Mouse (Mus musculus) intestine, embryonic 16.5 days (tissue): ENCODE results near the gene Hykk. TPM values are rescaled to one million over a fixed set of nuclear protein-coding genes. Genes with fewer than 3 reads are reported as not detected.
A peak's percentile ranks its signal among the peaks of the same experiment; 100 is the strongest.

Source experiments
- ATAC-seq: fragments of 200-750 bp; cut with Nextera tagmentation; 2 replicates; pipeline ENCODE4 v1.8.0; 2017; ENCODE audit warnings: moderate TSS enrichment, moderate library complexity
- H3K27ac ChIP-seq: fragments of 300-500 bp; sonication (generic); 2 replicates; pipeline ENCODE4 v1.5.1; 2014; ENCODE audit warnings: mild to moderate bottlenecking, low read length
- H3K27me3 ChIP-seq: fragments of 300-500 bp; sonication (generic); replicated peaks from 2 replicates; pipeline ENCODE4 v1.6.1; 2014; ENCODE audit warnings: low read length, control low read depth, mixed read lengths; ENCODE audit not compliant: control insufficient read depth, insufficient read depth
- H3K36me3 ChIP-seq: fragments of 300-500 bp; sonication (generic); 2 replicates; pipeline ENCODE4 v1.6.1; 2014; ENCODE audit warnings: low read length, control low read depth; ENCODE audit not compliant: control insufficient read depth, insufficient read depth
- H3K4me1 ChIP-seq: fragments of 300-500 bp; sonication (generic); 2 replicates; pipeline ENCODE4 v1.6.1; 2014; ENCODE audit warnings: low read length, control low read depth, mixed read lengths; ENCODE audit not compliant: control insufficient read depth, insufficient read depth
- H3K4me2 ChIP-seq: fragments of 300-500 bp; sonication (generic); 2 replicates; pipeline ENCODE4 v1.6.1; 2014; ENCODE audit warnings: low read depth, low read length, control low read depth
- H3K4me3 ChIP-seq: fragments of 300-500 bp; sonication (generic); 2 replicates; pipeline ENCODE4 v1.5.1; 2014; ENCODE audit warnings: mild to moderate bottlenecking, low read length
- H3K9ac ChIP-seq: fragments of 300-500 bp; sonication (generic); 2 replicates; pipeline ENCODE4 v1.6.1; 2014; ENCODE audit warnings: low read depth, low read length
- H3K9me3 ChIP-seq: fragments of 300-500 bp; sonication (generic); 2 replicates; pipeline ENCODE4 v1.6.1; 2016; ENCODE audit warnings: low read length, control low read depth; ENCODE audit not compliant: control insufficient read depth
- WGBS: fragments of 180-500 bp; shearing (Covaris S2); extraction: QIAGEN DNeasy Blood & Tissue Kit; methylation state at CpG from one replicate; pipeline ENCODE4 v1.1.7; 2014; 5-methylcytosine and 5-hydroxymethylcytosine counted together
- polyA plus RNA-seq: library from polyadenylated mRNA; unstranded; fragments of >200 nt; fragmentation: Nextera tagmentation; extraction: Ambion mirVana; gene quantifications from 2 replicates; pipeline ENCODE4 v1.2.1, GENCODE M21; 2015

The Hykk gene
- polyA plus RNA-seq, 1 experiment from 2014 or later = 2.7 TPM

DNA sequence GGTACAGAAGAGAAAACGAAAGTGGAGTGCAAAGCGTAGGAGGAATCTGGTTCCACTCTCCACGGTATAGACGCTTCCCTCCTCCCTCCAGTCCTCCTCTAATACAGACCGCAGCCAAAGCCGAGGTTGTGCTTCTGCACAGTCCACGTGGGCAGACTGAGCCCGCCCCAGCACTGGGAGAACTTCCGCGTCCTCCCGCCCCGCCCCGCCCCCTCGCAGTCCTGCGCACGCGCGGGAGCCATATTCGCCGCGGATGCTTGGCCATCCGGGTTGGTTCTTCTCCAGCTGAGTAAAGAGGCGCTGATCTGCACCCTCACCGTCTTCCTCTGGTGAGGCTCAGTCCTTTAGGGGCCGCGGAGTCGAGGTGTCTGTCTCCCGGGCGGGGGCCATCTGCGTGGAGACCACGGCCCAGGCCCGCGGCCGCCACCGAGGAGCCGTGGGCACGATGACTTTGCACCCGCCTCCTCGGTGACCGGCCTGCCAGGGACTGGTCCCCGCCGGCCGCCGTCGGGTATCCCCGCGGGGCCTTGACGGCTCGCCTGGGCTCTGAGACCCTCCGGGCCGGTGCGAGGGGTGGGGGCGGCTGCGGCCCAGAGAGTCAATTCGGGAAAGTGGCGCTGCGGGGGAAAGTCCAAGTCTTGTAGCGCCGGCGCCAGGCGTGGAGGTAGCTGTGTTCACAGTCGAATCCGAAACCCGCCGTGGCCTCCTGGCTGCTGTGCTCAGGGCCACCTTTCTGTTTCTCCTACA, 33.7 kb downstream of the Hykk start, which contains the start of the genes Psma4 and AY074887:
Gene Psma4 (plus strand): TSS at position 216 of the 747 bp plus-strand sequence.
Gene AY074887 (minus strand): TSS at position 424 of the 747 bp plus-strand sequence.
- peak within 1 kb of the TSS; percentile 91 for H3K27ac ChIP-seq
- peak within 1 kb of the TSS; percentile 82 for H3K4me3 ChIP-seq
- no peaks in the 10 kb centered on the region for H3K27me3 ChIP-seq
- peak within 1 kb of the TSS; percentile 67 for H3K4me2 ChIP-seq
- H3K36me3 ChIP-seq = peaks cover 7% of the 10 kb centered on the region; the same call in 1 of the 2 replicates
- peak within 1 kb of the TSS; percentile 87 for H3K9ac ChIP-seq
- ATAC-seq = peak; percentile 100
- WGBS = under 1% methylated on average over 65 of the region's 65 CpGs
- no peaks in the 10 kb centered on the region for H3K9me3 ChIP-seq
- H3K4me1 ChIP-seq = peaks cover 7% of the 10 kb centered on the region; the same call in 1 of the 2 replicates

DNA sequence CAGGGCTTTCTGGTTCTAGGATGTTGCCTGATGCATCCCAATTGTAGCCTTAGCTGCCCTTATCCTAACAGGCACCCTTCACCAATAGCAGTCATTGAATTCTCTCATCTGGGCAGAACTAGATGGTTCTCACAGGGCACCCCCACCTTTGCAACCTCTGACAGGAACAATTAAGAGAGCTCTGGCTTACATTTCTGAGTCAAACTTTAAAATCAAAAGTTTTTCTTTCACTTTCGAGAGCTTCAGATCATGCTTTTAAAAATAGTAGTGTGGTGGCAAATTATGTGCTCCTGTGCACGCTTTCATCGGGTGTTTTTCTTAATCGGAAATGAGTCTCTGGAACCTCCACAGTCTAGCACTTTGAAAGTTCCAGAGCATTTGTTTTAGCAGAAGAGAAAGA, 44.0 kb downstream of the Hykk start:
- H3K4me3 ChIP-seq = no peak overlapping the region
- no peaks in the 10 kb centered on the region for H3K27me3 ChIP-seq
- H3K27ac ChIP-seq = no peak overlapping the region
- no peak for ATAC-seq
- no peaks in the 10 kb centered on the region for H3K4me1 ChIP-seq
- H3K36me3 ChIP-seq = peaks cover 9% of the 10 kb centered on the region; the same call in 1 of the 2 replicates
- no peaks in the 10 kb centered on the region for H3K9me3 ChIP-seq
- H3K9ac ChIP-seq = no peak overlapping the region
- no peak overlapping the region for H3K4me2 ChIP-seq
- WGBS = 92% methylated on average over 4 of the region's 4 CpGs

DNA sequence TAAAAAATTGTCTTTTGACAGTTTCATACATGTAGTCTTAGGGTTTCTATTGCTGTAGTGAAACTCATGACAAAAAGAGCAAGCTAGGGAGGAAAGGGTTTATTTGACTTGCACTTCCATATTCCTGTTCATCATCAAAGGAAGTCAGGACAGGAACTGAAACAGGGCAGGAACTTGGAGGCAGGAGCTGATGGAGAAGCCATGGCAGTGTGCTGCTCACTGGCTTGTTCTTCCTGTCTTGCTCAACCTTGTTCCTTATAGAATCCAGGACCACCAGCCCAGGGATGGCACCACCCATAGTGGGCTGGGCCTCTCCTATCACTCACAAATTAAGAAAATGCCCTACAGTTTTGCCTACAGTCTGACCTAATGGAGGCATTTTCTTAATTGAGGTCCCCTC, 46.6 kb downstream of the Hykk start:
- Histone ChIP-seq H3K4me1 (no peaks in the 10 kb centered on the region), H3K36me3 (no peaks in the 10 kb centered on the region), H3K4me2 (no peak overlapping the region), H3K4me3 (no peak overlapping the region), H3K9ac (no peak overlapping the region), H3K27ac (no peak overlapping the region), H3K9me3 (no peaks in the 10 kb centered on the region), H3K27me3 (no peaks in the 10 kb centered on the region)
- ATAC-seq = no peak

DNA sequence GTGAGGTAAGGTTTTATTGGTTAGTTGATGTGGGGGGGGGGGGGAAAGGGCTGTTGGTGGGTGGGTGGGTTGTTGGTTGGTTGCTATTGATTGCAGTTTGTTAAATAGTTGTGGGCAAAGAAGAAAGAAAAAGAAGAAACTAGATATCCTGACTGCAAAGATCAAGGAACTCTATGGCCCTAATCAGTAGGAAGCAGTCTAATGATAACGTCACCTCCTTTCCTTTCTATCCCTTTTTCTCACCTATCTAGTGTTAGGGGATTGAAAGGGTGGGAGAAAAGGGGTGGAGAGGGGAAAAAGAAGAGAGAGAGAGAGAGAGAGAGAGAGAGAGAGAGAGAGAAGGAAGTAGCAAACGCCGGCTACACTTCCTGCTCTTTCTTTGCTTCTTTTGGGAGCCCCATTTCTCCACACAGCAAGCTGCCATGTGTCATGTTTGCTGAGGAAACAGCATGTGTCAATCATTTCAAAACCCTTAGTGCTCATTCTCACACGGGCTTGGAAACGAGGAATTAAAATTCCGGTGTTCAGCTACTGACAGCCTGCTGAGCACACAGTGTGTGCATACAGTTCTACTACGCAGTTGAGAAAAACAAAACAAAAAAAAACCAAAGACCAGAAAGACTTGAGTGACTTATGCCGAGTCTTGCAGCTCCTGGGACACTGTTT, 53.0 kb downstream of the Hykk start:
- WGBS = 53% methylated on average over 8 of the region's 8 CpGs
- H3K4me3 ChIP-seq = no peak overlapping the region
- H3K9me3 ChIP-seq = no peaks in the 10 kb centered on the region
- no peaks in the 10 kb centered on the region for H3K27me3 ChIP-seq
- no peaks in the 10 kb centered on the region for H3K36me3 ChIP-seq
- no peak overlapping the region for H3K4me2 ChIP-seq
- H3K9ac ChIP-seq = no peak overlapping the region
- no peaks in the 10 kb centered on the region for H3K4me1 ChIP-seq
- no peak overlapping the region for H3K27ac ChIP-seq
- ATAC-seq = no peak

DNA sequence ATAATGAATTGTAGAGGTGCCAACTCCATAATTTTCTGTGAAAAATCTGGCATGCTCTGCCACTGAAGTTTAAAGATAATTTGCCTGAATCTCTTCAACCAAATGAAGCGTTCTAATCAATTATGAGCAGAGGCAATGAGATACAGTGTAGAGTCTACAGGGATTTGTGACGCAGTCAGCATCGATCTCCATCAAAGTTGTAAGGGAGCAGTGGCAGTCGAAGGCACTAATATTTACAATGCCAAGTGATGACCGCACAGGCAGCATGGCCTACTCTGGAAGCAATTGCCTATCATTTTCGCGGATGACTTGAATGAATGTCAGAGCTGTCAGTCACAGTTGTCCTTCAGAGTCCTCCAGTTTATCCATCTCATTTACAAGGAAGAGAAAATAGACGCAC, 63.6 kb downstream of the Hykk start, which contains the start of gene Chrna5:
Gene Chrna5 (plus strand): TSS at position 207 of the 400 bp plus-strand sequence.
- H3K9me3 ChIP-seq = no peaks in the 10 kb centered on the region
- ATAC-seq = no peak; the same call in 1 of the 2 replicates
- 63% methylated on average over 8 of the region's 8 CpGs for WGBS

DNA sequence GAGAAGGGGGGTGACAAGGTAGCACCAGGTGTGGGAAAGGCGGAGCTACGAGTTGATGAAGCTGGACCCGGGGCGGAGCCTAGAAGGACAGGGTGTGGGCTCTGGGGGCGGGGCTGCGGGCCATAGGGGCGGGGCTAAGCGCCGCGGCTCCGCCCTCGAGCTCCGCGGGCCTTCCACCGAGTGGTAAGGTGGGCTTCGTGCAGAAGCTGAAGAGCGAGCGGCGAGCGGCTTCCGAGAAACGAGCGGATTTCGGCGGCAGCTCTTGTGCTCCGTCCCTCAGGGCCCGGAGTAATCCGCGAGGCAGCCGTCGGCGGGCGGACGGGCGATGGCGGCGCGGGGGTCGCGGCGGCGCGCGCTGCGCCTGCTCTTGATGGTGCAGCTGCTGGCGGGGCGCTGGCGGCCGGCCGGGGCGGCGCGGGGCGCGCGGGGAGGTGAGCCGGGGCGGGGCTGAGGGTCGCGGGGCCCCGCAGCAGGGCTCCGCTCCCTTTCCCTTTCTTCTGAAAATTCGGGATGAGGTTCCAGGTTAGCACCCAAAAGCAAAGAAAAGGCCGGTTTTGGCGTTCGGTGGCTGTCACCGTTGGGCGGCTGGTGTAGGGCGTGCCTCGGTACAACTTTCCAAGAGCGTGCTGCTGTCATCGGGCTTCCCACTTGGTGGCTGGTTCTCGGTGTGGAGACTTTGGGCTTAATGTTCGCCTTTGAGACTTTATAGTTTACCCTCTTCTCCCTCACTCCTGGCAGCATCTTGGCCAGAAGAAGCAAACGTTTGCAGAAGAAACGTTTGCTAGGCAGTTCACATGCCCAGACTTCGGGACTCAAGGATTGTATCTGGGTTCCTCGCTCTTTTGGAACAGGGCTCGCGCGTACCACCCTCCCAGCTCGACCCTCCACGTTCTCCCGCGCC, 64.5 kb downstream of the Hykk start:
- Histone ChIP-seq H3K36me3 (no peaks in the 10 kb centered on the region), H3K4me3 (peak overlapping the region; percentile 73), H3K9ac (peak overlapping the region; percentile 60), H3K27me3 (peaks cover 26% of the 10 kb centered on the region), H3K4me1 (peaks cover 6% of the 10 kb centered on the region; the same call in 1 of the 2 replicates), H3K27ac (no peak overlapping the region), H3K9me3 (no peaks in the 10 kb centered on the region), H3K4me2 (peak overlapping the region; percentile 98)
- peak; percentile 90 for ATAC-seq
- WGBS = 1% methylated on average over 85 of the region's 85 CpGs

More for the DNA sequence above, 63.6 kb downstream of the Hykk start, which contains the start of gene Chrna5:
- no peak within 1 kb of the TSS for H3K27ac ChIP-seq
- peak within 1 kb of the TSS; percentile 98 for H3K4me2 ChIP-seq
- H3K27me3 ChIP-seq = peaks cover 26% of the 10 kb centered on the region
- H3K4me1 ChIP-seq = peaks cover 6% of the 10 kb centered on the region; the same call in 1 of the 2 replicates
- peak within 1 kb of the TSS; percentile 60 for H3K9ac ChIP-seq
- peak within 1 kb of the TSS; percentile 73 for H3K4me3 ChIP-seq
- no peaks in the 10 kb centered on the region for H3K36me3 ChIP-seq

DNA sequence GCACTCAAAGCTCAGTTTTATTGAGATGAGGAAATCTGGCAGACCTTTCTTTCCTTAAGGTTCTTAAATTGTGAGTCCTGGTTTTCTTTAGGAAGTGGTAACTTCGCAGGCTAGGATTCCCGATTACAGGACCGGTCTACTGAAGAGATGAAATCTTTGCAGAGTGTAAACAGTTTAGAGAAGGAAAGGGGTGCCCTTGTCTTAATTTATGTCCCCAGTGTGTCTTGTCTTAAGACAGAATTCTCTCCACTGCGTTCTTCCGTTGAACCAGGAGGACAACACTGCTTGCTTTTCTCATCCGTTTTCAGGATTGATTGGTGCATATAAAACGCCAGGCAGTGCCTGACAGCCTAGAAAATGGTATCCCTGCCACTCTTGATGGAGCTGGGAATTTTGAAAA, 65.3 kb downstream of the Hykk start:
- Histone ChIP-seq H3K9ac (0 out of 2 replicates have a peak overlapping the region, but pooled peaks have one; percentile 60), H3K36me3 (no peaks in the 10 kb centered on the region), H3K4me3 (peak overlapping the region; percentile 73), H3K4me2 (peak overlapping the region; percentile 98), H3K9me3 (no peaks in the 10 kb centered on the region), H3K27me3 (peaks cover 26% of the 10 kb centered on the region), H3K27ac (no peak overlapping the region), H3K4me1 (peaks cover 6% of the 10 kb centered on the region; the same call in 1 of the 2 replicates)
- WGBS = 11% methylated on average over 7 of the region's 7 CpGs
- ATAC-seq = no peak

DNA sequence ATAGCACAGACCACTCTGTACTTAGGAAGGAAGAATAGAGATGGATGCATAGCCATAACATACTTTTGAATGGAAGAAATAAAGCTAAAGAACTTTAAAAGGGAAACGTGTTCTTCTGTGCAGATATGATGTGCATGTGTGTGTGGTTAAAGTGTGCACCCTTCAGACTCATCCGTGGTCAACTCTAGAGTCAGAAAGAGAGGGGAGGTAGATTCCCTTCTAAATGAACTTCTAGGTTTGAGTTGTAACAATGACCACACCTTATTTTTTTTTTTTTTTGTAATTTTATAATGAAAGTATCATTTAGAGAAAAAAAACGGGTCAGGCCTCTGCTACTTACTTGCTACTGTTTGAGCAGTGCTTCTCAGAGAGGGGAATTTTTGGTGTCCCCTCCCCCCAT, 73.3 kb downstream of the Hykk start:
- no peak overlapping the region for H3K9ac ChIP-seq
- H3K36me3 ChIP-seq = no peaks in the 10 kb centered on the region
- H3K4me3 ChIP-seq = no peak overlapping the region
- no peak for ATAC-seq
- H3K27ac ChIP-seq = no peak overlapping the region
- H3K27me3 ChIP-seq = no peaks in the 10 kb centered on the region
- WGBS = 75% methylated on average over 3 of the region's 3 CpGs
- H3K4me2 ChIP-seq = no peak overlapping the region
- H3K9me3 ChIP-seq = no peaks in the 10 kb centered on the region
- no peaks in the 10 kb centered on the region for H3K4me1 ChIP-seq

DNA sequence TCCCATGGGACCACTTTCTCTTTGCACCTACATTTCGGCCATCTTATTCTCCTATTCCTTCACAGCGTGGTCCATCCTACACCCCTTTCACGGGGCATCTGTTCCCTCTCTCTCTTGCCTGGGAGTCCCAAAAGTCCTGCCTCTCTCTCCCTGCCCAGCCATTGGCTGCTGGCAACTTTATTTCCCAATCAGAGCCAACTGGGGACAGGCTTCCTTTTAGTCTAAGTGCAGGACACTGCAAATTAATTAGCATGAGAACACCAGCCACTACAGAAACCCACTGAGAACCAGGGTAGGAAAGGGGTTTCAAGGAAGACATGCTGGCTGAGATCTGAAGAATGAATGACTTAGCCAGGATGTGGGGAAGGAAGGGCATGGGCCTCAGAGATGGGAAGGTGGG, 77.3 kb downstream of the Hykk start:
- no peaks in the 10 kb centered on the region for H3K9me3 ChIP-seq
- no peak overlapping the region for H3K4me3 ChIP-seq
- no peak for ATAC-seq
- H3K27me3 ChIP-seq = no peaks in the 10 kb centered on the region
- WGBS = 53% methylated on average over 3 of the region's 3 CpGs
- H3K4me2 ChIP-seq = no peak overlapping the region
- no peaks in the 10 kb centered on the region for H3K4me1 ChIP-seq
- no peaks in the 10 kb centered on the region for H3K36me3 ChIP-seq
- H3K27ac ChIP-seq = no peak overlapping the region
- no peak overlapping the region for H3K9ac ChIP-seq
